Mouse (Mus musculus): ENCODE measurements around the gene Tst. TPM values are rescaled to one million over a fixed set of nuclear protein-coding genes. Genes with fewer than 3 reads are reported as not detected.

Tst gene
- polyA plus RNA-seq, 1 experiment from 2014 or later, result 20.3 TPM

- Histone ChIP-seq H3K9me3 (ENCODE audit: control insufficient read depth, low read length) (no peaks in the 10 kb centered on the region), H3K27me3 (ENCODE audit: control insufficient read depth, insufficient read depth, low read length) (no peaks in the 10 kb centered on the region), H3K9ac (replicated peaks; ENCODE audit: low read depth, low read length) (no peak overlapping the region), H3K4me3 (ENCODE audit: low read depth, low read length) (no peak overlapping the region), H3K4me1 (ENCODE audit: control insufficient read depth, insufficient read depth, low read length) (no peaks in the 10 kb centered on the region), H3K36me3 (ENCODE audit: control insufficient read depth, insufficient read depth, low read length) (no peaks in the 10 kb centered on the region), H3K27ac (ENCODE audit: low read depth, low read length) (no peak overlapping the region), H3K4me2 (ENCODE audit: low read depth, low read length) (no peak overlapping the region)
- no peak for ATAC-seq (ENCODE audit: low read depth)
- 63% methylated on average over 1 of the region's 1 CpGs for WGBS
Observed at GRCm38 (mm10) chr15:78369641-78370040, 36.1 kb downstream of the Tst start.

GRCm38 (mm10) chr15:78368926-78369346 lies 36.8 kb downstream of the Tst start:
- H3K4me3 ChIP-seq (ENCODE audit: low read depth, low read length), result no peak overlapping the region
- H3K36me3 ChIP-seq (ENCODE audit: control insufficient read depth, insufficient read depth, low read length), result no peaks in the 10 kb centered on the region
- ATAC-seq (ENCODE audit: low read depth), result no peak
- WGBS, result 14% methylated on average over 8 of the region's 8 CpGs
- H3K9me3 ChIP-seq (ENCODE audit: control insufficient read depth, low read length), result no peaks in the 10 kb centered on the region
- no peak overlapping the region for H3K4me2 ChIP-seq (ENCODE audit: low read depth, low read length)
- no peaks in the 10 kb centered on the region for H3K4me1 ChIP-seq (ENCODE audit: control insufficient read depth, insufficient read depth, low read length)
- H3K27me3 ChIP-seq (ENCODE audit: control insufficient read depth, insufficient read depth, low read length), result no peaks in the 10 kb centered on the region
- no peak overlapping the region for H3K27ac ChIP-seq (ENCODE audit: low read depth, low read length)
- no peak overlapping the region for H3K9ac ChIP-seq (replicated peaks; ENCODE audit: low read depth, low read length)

- Histone ChIP-seq H3K36me3 (ENCODE audit: control insufficient read depth, insufficient read depth, low read length) (no peaks in the 10 kb centered on the region), H3K27me3 (ENCODE audit: control insufficient read depth, insufficient read depth, low read length) (no peaks in the 10 kb centered on the region), H3K9ac (replicated peaks; ENCODE audit: low read depth, low read length) (no peak overlapping the region), H3K9me3 (ENCODE audit: control insufficient read depth, low read length) (no peaks in the 10 kb centered on the region), H3K4me2 (ENCODE audit: low read depth, low read length) (no peak overlapping the region), H3K4me1 (ENCODE audit: control insufficient read depth, insufficient read depth, low read length) (no peaks in the 10 kb centered on the region), H3K27ac (ENCODE audit: low read depth, low read length) (no peak overlapping the region), H3K4me3 (ENCODE audit: low read depth, low read length) (no peak overlapping the region)
- no peak for ATAC-seq (ENCODE audit: low read depth)
- 72% methylated on average over 3 of the region's 3 CpGs for WGBS
Observed at GRCm38 (mm10) chr15:78367811-78368210, 37.9 kb downstream of the Tst start.

GRCm38 (mm10) chr15:78366875-78367274 lies 38.8 kb downstream of the Tst start:
- ATAC-seq (ENCODE audit: low read depth), result no peak
- 75% methylated on average over 8 of the region's 8 CpGs for WGBS

GRCm38 (mm10) chr15:78365916-78366315 lies 39.8 kb downstream of the Tst start:
- WGBS, result 42% methylated on average over 2 of the region's 2 CpGs
- Histone ChIP-seq H3K9me3 (ENCODE audit: control insufficient read depth, low read length) (no peaks in the 10 kb centered on the region), H3K4me3 (ENCODE audit: low read depth, low read length) (no peak overlapping the region), H3K36me3 (ENCODE audit: control insufficient read depth, insufficient read depth, low read length) (no peaks in the 10 kb centered on the region), H3K4me2 (ENCODE audit: low read depth, low read length) (no peak overlapping the region), H3K4me1 (ENCODE audit: control insufficient read depth, insufficient read depth, low read length) (no peaks in the 10 kb centered on the region), H3K27me3 (ENCODE audit: control insufficient read depth, insufficient read depth, low read length) (no peaks in the 10 kb centered on the region), H3K9ac (replicated peaks; ENCODE audit: low read depth, low read length) (no peak overlapping the region), H3K27ac (ENCODE audit: low read depth, low read length) (no peak overlapping the region)
- no peak for ATAC-seq (ENCODE audit: low read depth)

More at GRCm38 (mm10) chr15:78366875-78367274, 38.8 kb downstream of the Tst start:
- H3K9ac ChIP-seq (replicated peaks; ENCODE audit: low read depth, low read length), result no peak overlapping the region
- no peak overlapping the region for H3K27ac ChIP-seq (ENCODE audit: low read depth, low read length)
- H3K4me2 ChIP-seq (ENCODE audit: low read depth, low read length), result no peak overlapping the region
- H3K4me3 ChIP-seq (ENCODE audit: low read depth, low read length), result no peak overlapping the region
- H3K36me3 ChIP-seq (ENCODE audit: control insufficient read depth, insufficient read depth, low read length), result no peaks in the 10 kb centered on the region
- H3K9me3 ChIP-seq (ENCODE audit: control insufficient read depth, low read length), result no peaks in the 10 kb centered on the region
- H3K27me3 ChIP-seq (ENCODE audit: control insufficient read depth, insufficient read depth, low read length), result no peaks in the 10 kb centered on the region
- H3K4me1 ChIP-seq (ENCODE audit: control insufficient read depth, insufficient read depth, low read length), result no peaks in the 10 kb centered on the region

GRCm38 (mm10) chr15:78355548-78355947 lies 50.2 kb downstream of the Tst start:
- no peaks in the 10 kb centered on the region for H3K36me3 ChIP-seq (ENCODE audit: control insufficient read depth, insufficient read depth, low read length)
- H3K4me3 ChIP-seq (ENCODE audit: low read depth, low read length), result no peak overlapping the region
- H3K4me1 ChIP-seq (ENCODE audit: control insufficient read depth, insufficient read depth, low read length), result no peaks in the 10 kb centered on the region
- WGBS, result 92% methylated on average over 5 of the region's 5 CpGs
- ATAC-seq (ENCODE audit: low read depth), result no peak
- H3K27ac ChIP-seq (ENCODE audit: low read depth, low read length), result no peak overlapping the region
- no peaks in the 10 kb centered on the region for H3K9me3 ChIP-seq (ENCODE audit: control insufficient read depth, low read length)
- H3K27me3 ChIP-seq (ENCODE audit: control insufficient read depth, insufficient read depth, low read length), result no peaks in the 10 kb centered on the region
- H3K4me2 ChIP-seq (ENCODE audit: low read depth, low read length), result no peak overlapping the region
- H3K9ac ChIP-seq (replicated peaks; ENCODE audit: low read depth, low read length), result no peak overlapping the region

- Histone ChIP-seq H3K4me2 (ENCODE audit: low read depth, low read length) (no peak overlapping the region), H3K4me3 (ENCODE audit: low read depth, low read length) (no peak overlapping the region), H3K9me3 (ENCODE audit: control insufficient read depth, low read length) (no peaks in the 10 kb centered on the region), H3K9ac (replicated peaks; ENCODE audit: low read depth, low read length) (no peak overlapping the region), H3K36me3 (ENCODE audit: control insufficient read depth, insufficient read depth, low read length) (no peaks in the 10 kb centered on the region), H3K27me3 (ENCODE audit: control insufficient read depth, insufficient read depth, low read length) (no peaks in the 10 kb centered on the region), H3K27ac (ENCODE audit: low read depth, low read length) (no peak overlapping the region), H3K4me1 (ENCODE audit: control insufficient read depth, insufficient read depth, low read length) (no peaks in the 10 kb centered on the region)
- WGBS, result 0% methylated on average over 1 of the region's 1 CpGs
- no peak for ATAC-seq (ENCODE audit: low read depth)
Observed at GRCm38 (mm10) chr15:78354958-78355357, 50.7 kb downstream of the Tst start.

- WGBS, result 74% methylated on average over 3 of the region's 3 CpGs
Observed at GRCm38 (mm10) chr15:78351586-78352165, 54.0 kb downstream of the Tst start.

More at GRCm38 (mm10) chr15:78351586-78352165, 54.0 kb downstream of the Tst start:
- H3K4me1 ChIP-seq (ENCODE audit: control insufficient read depth, insufficient read depth, low read length), result no peaks in the 10 kb centered on the region
- H3K9ac ChIP-seq (replicated peaks; ENCODE audit: low read depth, low read length), result no peak overlapping the region
- H3K27me3 ChIP-seq (ENCODE audit: control insufficient read depth, insufficient read depth, low read length), result no peaks in the 10 kb centered on the region
- no peaks in the 10 kb centered on the region for H3K9me3 ChIP-seq (ENCODE audit: control insufficient read depth, low read length)
- no peak for ATAC-seq (ENCODE audit: low read depth)
- no peak overlapping the region for H3K27ac ChIP-seq (ENCODE audit: low read depth, low read length)
- H3K4me2 ChIP-seq (ENCODE audit: low read depth, low read length), result no peak overlapping the region
- no peak overlapping the region for H3K4me3 ChIP-seq (ENCODE audit: low read depth, low read length)
- no peaks in the 10 kb centered on the region for H3K36me3 ChIP-seq (ENCODE audit: control insufficient read depth, insufficient read depth, low read length)
